Mouse (Mus musculus): ENCODE measurements around the gene Cdk15. TPM values are rescaled to one million over a fixed set of nuclear protein-coding genes. Genes with fewer than 3 reads are reported as not detected.

Gene Cdk15
- polyA plus RNA-seq (2012; fragmentation: generic; extraction: Trizol): under 1 TPM in 1 of 2 experiments, not detected in 1; 0.21 TPM

GRCm38 (mm10) chr1:59256751-59257231 is at the start of gene Cdk15:
TSS of gene Cdk15 (plus strand) at chr1:59256906.

GRCm38 (mm10) chr1:59236856-59237441 is 19.8 kb upstream of the Cdk15 start, which contains the start of gene Als2:
TSS of gene Als2 (minus strand) at chr1:59237231.

Other genes with a start within 250 kb of the Cdk15 start
- gene C2cd6, start 162.0 kb upstream of the Cdk15 start, polyA plus RNA-seq (2012; fragmentation: generic; extraction: Trizol): not detected
- 10 to 100 TPM in 1 of 2 experiments, 1 to 10 TPM in 1; 4.5 to 20.8 TPM for gene Tmem237, start 136.5 kb upstream of the Cdk15 start, polyA plus RNA-seq (2012; fragmentation: generic; extraction: Trizol)
- gene Mpp4, start 93.5 kb upstream of the Cdk15 start, polyA plus RNA-seq (2012; fragmentation: generic; extraction: Trizol): under 1 TPM; 0.21 to 0.52 TPM
- gene Als2, start 19.7 kb upstream of the Cdk15 start, polyA plus RNA-seq (2012; fragmentation: generic; extraction: Trizol): 1 to 10 TPM; 1.0 to 3.9 TPM
- gene Fzd7, start 225.5 kb downstream of the Cdk15 start, polyA plus RNA-seq (2012; fragmentation: generic; extraction: Trizol): 1 to 10 TPM; 1.1 to 9.6 TPM

Data from C3H10T1/2 (cell line).